Mouse (Mus musculus): ENCODE data around the gene Cacna1e. TPM values are rescaled to one million over a fixed set of nuclear protein-coding genes. Genes with fewer than 3 reads are reported as not detected.

The Cacna1e gene
- polyA plus RNA-seq, 1 experiment from 2014 or later: 0.60 TPM

DNA sequence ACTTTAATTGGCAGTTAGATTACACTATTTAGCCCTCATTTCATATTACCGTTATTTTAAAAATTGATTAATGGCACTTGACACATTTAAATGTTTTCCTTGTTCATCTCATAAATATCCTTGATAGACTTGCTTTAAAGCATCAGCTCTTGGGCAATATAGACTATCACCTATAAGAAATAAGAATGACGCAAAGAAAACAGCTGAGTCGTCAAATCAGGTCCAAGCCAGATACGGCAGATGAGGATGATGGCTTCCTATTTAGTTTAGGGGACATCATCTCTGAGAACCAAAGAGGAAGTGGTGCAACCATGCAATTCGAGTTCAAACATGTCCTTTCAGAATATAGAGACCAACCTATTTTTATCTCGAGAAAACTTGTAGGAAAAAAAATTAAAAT, 492.3 kb downstream of the Cacna1e start:
- Histone ChIP-seq H3K4me3 (no peak overlapping the region), H3K4me1 (no peaks in the 10 kb centered on the region), H3K27me3 (no peaks in the 10 kb centered on the region), H3K9me3 (no peaks in the 10 kb centered on the region), H3K27ac (no peak overlapping the region), H3K9ac (no peak overlapping the region), H3K36me3 (no peaks in the 10 kb centered on the region), H3K4me2 (no peak overlapping the region)
- no peak for ATAC-seq (ENCODE audit: insufficient number of reproducible peaks, low FRiP score, low TSS enrichment, low read depth)
- WGBS: 67% methylated on average over 6 of the region's 6 CpGs

Other genes starting within 250 kb of the Cacna1e start
- gene Ier5, start 215.1 kb upstream of the Cacna1e start, polyA plus RNA-seq (2015; fragmentation: Nextera tagmentation; extraction: Ambion mirVana): 5.5 and 7.1 TPM in 2 replicates

Data from limb, embryonic 15.5 days (tissue).